Mouse (Mus musculus): ENCODE data around the gene Nfkbiz.

Gene Nfkbiz

GRCm38 (mm10) chr16:55838510-55839474 is at the start of gene Nfkbiz:
Gene Nfkbiz (minus strand): TSS chr16:55838899.
- DNase-seq, result peak; percentile 99

DNA sequence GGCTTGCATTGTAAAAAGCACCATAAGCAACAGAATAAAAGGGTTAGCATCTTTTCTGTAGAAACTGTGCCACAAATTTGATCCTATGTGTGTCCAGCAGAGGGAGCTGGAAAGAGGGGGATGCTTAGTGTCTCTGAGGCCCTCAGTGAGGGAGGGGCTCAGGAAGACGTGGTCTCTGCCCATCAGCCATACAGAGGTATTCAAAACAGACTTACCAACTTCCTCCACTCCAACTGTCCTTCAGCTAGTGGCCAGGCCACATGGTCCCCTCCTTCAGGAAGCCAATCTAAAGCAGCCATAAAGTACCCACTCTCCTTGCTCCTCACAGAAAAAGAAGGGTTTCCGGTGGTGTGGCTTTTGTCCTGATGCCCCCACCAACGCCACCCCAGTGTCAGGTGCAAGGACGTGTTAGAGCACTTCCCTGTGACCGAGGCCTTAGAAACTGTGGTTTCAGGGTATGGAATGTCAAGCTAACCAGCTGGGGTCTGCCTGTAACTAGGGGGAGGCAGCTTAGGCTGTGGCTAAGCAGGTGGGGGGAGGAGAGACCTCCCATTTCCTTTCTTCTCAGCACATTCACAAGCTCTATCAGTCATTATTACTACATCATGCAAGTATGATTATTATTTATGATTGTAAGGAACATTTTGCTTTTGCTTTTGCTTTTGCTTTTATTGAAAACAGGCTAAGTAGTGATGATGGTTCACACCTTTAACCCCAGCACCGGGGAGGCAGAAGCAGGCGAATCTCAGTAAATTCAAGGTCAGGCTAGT is 49.3 kb upstream of the Nfkbiz start:
- no peak for DNase-seq

DNA sequence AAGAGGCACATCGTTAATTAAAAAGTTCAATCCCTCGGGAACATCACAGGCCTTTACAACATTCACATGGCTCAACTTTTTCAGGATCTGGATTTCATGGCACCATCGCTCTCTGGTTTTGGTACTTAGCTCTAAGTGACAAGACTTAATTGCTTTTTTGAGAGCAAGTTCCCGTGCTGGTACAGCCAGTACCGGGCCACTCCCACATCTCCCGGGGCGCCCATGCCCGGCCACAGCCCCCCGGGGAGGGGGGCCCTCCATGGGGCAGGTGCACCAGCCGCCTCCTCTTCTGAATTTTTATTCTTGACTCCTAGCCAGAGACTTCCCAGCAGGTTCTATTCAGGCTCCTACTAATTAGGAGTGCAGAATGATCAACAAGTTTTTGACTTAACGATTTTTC is 45.5 kb upstream of the Nfkbiz start:
- DNase-seq, result peak; percentile 74

- DNase-seq, result peak; percentile 87
Observed at GRCm38 (mm10) chr16:55876025-55876424, 37.3 kb upstream of the Nfkbiz start.

- DNase-seq, result peak; percentile 15
Observed at GRCm38 (mm10) chr16:55863832-55864231, 25.1 kb upstream of the Nfkbiz start.

DNA sequence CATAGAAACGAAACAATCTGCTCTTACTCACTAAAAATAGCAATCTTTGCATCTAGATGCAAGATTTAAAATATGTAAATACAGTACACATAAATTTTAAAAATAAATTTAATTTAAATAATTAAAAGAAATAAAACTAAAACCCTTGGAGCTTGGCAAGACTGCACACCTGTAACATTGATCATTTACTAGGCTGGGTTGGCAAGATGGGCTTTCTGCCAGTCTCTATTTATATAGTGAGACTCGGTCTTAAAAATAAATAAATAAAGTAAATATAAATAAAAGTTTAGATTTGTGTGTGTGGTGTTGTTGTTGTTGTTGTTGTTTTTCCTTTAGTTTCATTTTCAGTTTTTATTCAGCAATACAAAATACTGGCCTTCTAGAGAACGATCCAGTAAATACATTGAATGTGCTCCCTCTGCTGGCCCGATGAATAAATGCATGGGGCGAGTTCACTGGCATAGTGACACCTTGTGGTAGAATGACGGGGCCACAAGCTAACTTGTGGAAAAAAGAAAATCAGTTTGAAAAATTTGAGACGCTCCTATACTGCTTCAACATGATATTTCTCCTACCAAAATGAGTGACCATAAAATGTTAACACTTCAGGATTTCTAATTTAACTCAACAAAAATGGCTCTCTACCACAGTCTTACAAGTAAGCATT is 24.6 kb upstream of the Nfkbiz start:
- peak; percentile 95 for DNase-seq

- peak; percentile 25 for DNase-seq
Observed at GRCm38 (mm10) chr16:55861104-55861503, 22.4 kb upstream of the Nfkbiz start.

DNA sequence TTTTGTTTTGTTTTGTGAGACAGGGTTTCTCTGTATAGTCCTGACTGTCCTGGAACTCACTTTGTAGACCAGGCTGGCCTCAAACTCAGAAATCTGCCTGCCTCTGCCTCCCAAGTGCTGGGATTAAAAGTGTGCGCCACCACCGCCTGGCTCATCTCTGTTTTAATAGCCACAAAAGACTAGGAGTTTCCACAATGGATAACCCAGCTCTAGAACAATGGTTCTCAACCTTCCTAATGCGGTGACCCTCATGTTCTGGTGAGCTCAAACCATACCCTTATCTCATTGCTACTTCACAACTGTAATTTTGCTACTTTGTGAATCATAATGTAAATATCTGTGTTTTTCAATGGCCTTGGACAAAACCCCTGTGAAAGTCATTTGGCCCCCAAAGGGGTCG is 20.7 kb upstream of the Nfkbiz start:
- DNase-seq, result peak; percentile 61

GRCm38 (mm10) chr16:55858465-55858864 is 19.8 kb upstream of the Nfkbiz start:
- DNase-seq, result peak; percentile 84

DNA sequence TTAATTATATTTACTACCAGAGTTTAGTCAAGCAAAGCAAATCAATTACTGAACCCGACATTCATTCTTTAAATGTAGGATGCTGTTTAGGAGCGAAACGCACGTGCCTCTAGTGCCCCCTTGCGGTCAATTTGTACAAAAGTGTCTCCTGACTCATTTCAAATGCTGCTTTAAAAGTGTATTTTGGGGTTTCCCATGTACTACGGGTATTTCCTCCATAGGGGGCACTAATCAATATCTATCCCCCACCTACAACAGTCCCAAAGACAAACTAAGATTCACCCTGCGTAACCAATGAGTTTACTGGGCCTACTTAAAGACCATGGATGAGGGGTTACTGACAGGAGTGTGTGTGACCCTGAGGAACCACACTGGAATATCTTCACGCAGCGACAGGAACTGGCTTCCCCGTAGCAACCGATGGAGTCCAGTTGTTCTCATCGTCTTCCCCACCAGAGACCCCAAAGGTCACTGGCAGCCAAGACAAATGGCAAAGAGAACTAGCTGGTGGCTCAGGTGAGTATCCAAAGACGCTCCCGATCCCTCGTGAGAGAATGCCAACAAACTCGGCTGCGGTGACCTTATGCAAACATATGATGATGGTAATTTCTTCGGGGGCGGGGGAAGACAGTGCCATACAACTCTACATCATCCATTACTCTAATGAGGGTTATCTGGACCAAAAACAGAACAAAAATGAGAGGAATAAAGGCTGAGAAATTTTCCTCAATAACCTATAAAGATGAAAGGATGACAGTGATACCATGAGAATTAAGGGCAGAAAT is 14.4 kb upstream of the Nfkbiz start:
- DNase-seq, result peak; percentile 58

- DNase-seq, result peak; percentile 12
Observed at GRCm38 (mm10) chr16:55852515-55852914, 13.8 kb upstream of the Nfkbiz start.

DNA sequence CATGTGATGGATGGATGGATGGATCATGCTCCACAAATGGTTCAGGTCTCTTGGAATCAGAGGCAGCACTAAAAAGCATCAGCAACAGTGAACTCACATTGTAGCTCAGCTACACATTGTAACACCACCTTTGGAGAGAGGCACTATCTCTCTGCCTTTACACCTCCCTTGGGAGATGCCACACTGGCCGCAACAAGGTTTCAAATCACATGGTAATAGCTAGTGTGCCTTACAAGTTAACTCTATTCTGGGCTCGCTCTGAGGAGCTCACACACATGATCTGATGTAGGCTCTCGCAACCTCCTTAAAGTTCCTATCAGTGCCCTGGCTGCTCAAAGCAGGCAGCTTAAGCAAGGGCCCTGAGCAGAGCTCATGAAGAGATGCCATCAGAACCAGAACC is 11.8 kb upstream of the Nfkbiz start:
- DNase-seq, result peak; percentile 64

- peak; percentile 80 for DNase-seq
Observed at GRCm38 (mm10) chr16:55847679-55848078, 9.0 kb upstream of the Nfkbiz start.

- no peak for DNase-seq
Observed at GRCm38 (mm10) chr16:55844847-55845246, 6.1 kb upstream of the Nfkbiz start.

DNA sequence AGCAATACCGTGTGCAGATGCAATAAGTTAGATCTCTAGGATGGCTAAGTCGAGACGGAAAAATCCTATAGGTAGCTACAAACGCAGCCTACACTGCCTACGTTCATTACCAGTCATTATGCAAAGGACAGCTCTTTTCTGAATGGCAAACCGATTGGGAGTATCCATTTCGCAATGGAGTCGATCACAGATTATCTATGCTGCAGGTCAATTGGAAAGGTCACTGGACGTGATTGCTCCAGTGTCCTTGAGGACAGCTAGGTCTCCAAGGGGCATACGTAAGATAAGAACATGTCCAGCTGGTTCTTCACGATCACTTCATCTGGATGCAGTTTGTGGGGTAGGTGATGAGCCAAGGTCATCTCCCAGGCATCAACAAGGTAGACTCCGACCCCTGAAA is 5.2 kb upstream of the Nfkbiz start:
- peak; percentile 76 for DNase-seq

- no peak for DNase-seq
Observed at GRCm38 (mm10) chr16:55843134-55843533, 4.4 kb upstream of the Nfkbiz start.

DNA sequence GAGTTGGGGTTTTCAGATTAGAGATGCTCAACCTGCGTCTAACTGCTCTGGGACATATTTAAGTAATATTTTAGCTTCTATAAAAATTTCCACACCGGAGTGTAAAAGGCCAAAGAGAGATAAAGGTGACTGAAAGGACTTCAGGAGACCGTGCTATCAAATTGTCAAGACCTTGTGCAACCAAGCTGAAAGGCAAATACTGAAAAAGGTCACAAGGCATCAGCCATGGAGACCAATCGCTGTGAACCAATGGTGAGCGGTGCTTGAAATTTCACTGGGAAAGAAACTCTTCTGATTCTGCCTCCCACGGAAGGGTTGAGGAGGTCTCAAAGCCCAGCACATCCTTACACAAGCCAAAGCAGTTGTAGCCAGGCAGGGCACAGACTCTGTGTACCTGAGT is 2.8 kb upstream of the Nfkbiz start:
- peak; percentile 66 for DNase-seq

GRCm38 (mm10) chr16:55838129-55838509 is 580 bp downstream of the Nfkbiz start:
- no peak for DNase-seq

- peak; percentile 53 for DNase-seq
Observed at GRCm38 (mm10) chr16:55837653-55838052, 1.0 kb downstream of the Nfkbiz start.

GRCm38 (mm10) chr16:55837168-55837567 is 1.5 kb downstream of the Nfkbiz start:
- DNase-seq, result no peak

DNA sequence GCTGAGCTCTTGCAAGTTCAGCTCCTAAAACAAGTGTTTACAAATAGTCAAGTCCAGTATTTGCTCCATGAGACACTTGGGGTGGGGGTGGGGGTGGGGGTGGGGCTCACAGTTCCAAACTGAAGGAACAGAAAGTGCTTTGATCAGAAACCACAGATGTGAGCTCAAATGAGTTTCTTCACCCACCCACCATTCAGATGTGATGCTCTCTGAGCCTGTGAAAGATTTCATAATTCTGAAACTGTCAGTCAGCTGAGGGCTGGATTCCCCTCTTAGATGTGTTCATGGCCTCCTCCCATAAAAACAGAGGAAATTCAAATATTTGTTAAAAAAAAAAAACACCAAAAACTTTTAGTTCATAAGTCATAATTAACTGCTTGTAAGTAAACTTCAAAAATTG is 2.9 kb downstream of the Nfkbiz start:
- peak; percentile 73 for DNase-seq

- DNase-seq, result no peak
Observed at GRCm38 (mm10) chr16:55832617-55833016, 6.1 kb downstream of the Nfkbiz start.
